Mouse (Mus musculus): Measurements from ENCODE around the gene Acvr2a.

Gene Acvr2a

GRCm38 (mm10) chr2:48813371-48814222 lies at the start of gene Acvr2a:
TSS of gene Acvr2a (plus strand) at chr2:48814109.
- under 1% methylated on average over 102 of the region's 105 CpGs for WGBS

DNA sequence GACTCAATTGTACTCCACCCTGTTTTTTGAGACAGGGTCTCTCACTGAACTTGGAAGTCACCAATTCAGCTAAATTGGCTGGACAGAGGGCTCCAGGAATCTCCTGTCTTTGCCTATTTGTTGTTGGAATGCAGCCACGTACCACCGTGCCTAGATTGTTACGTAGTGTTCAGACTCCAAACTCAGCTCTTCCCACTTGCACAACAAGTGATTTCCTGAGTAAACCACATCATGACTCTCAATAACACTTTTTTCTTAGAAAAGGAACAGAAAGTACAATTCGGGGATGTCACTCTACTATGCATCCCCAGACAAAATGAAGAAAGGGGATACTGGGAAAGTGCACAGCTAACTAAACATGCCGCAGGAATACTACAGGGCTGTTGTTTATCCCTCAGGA lies 47.4 kb upstream of the Acvr2a start:
- 72% methylated on average over 5 of the region's 5 CpGs for WGBS

DNA sequence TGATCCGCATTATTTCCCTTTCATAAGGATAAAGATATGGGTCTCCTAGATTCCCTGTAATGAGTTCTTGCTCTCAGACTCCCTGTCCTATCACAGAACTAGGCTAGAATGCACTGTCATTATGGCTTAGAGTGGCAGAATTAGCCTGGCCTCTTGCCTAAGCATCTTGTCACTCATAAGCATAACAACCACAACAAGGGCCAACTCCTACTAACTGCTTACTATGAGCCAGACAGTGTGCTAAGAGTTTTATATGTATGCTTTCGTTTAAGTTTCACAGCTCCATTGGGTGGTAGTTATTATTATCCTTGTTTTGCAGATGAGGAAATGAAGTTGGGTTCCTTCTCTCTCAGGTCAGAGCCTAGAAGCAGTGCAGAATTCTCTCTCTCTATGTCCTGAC lies 46.1 kb upstream of the Acvr2a start:
- WGBS, result 46% methylated on average over 2 of the region's 2 CpGs

DNA sequence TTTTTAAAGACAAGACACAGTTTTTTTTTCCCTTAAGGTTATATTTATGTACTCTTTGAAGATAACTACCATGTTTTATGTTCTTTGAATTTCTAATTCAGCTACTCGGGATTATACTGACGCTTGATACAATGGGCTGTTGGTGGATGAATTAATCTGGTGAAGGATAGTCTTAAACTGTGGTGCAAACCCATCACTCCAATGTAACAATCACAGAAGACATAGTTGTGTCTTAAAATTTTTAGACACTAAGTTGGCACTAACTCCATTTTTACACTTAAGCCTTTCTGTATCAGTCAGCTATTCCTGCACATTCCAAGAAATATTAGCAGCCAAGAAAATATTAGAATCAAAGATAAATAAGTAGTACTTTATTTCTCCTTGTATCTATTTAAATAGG lies 45.7 kb upstream of the Acvr2a start:
- 64% methylated on average over 2 of the region's 2 CpGs for WGBS

- WGBS, result 71% methylated on average over 7 of the region's 7 CpGs
These were observed 43.8 kb upstream of the Acvr2a start for GRCm38 (mm10) chr2:48770100-48770499.

DNA sequence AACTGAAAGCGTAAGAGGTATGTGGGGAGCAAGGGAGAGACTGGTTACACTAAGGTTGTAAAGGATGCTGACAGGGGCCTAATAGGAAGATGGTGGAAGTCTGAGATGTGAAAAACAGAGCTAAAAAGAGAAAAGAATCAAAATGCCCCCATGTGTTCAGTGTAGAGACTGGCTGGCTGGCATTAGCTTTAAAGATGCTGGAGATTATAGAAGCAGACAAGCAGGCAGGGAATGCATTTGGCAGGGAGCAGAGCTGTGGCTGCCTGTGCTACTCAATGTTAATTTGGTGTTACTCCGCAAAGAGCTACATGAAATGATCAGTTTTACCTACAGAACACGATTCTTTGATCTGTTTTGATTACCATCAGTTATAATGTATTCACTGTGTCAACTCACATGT lies 43.3 kb upstream of the Acvr2a start:
- 70% methylated on average over 3 of the region's 3 CpGs for WGBS

DNA sequence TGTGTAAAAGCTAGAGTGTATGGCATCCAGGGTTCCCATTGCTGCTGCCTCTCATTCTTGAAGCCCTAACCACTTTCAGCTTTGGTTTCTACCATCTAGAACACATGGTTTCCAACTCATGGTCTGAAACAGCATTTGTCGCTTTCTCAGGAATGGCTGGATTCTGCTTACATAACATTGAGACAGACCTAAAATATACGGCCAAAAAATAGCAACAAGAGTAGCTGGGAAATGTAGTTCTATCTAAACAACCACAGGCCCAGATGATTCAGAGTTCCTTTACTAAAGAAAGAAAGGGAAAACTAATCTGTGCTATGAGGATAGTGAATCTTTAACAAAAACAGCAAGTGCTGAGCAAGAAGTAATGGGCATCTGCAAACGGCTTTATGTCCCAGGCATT lies 38.6 kb upstream of the Acvr2a start:
- 56% methylated on average over 3 of the region's 3 CpGs for WGBS

- 66% methylated on average over 3 of the region's 3 CpGs for WGBS
These were observed 25.0 kb upstream of the Acvr2a start for GRCm38 (mm10) chr2:48788901-48789300.

DNA sequence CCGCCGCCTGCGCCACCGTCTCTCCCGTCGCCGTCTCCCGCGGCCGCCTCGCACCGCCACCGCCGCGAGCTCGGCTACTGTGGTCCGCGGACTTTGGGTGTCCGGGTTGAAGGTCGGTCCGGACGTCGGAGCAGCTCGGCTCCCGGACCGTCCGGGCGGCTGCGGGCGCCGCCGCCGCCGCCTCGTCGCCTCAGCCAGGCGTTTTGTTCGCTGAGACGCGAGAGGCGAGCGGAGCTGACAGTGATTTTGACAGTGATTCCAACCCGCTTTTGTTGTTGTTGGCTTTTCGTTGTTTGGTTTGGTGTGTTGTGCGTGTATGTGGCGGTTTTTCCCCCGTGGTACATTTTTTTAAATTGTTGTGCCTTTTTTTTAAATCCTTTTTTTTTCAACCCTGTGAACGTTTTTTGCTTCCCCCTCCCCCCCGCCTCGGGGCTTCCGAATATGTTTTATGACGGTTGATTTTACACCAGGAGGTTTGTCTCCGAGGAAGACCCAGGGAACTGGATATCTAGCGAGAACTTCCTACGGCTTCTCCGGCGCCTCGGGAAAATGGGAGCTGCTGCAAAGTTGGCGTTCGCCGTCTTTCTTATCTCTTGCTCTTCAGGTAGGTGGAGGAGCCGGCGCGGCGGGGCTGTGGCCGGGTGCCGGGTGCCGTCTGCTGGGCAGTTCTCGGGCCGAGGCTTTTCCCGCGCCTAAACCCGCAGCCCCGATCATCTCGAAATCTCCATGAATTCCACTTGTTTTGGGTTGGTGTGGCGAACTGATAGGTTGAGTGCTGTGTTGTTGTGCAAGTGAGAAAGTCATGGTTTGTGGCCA lies 522 bp downstream of the Acvr2a start:
- WGBS, result under 1% methylated on average over 73 of the region's 76 CpGs

DNA sequence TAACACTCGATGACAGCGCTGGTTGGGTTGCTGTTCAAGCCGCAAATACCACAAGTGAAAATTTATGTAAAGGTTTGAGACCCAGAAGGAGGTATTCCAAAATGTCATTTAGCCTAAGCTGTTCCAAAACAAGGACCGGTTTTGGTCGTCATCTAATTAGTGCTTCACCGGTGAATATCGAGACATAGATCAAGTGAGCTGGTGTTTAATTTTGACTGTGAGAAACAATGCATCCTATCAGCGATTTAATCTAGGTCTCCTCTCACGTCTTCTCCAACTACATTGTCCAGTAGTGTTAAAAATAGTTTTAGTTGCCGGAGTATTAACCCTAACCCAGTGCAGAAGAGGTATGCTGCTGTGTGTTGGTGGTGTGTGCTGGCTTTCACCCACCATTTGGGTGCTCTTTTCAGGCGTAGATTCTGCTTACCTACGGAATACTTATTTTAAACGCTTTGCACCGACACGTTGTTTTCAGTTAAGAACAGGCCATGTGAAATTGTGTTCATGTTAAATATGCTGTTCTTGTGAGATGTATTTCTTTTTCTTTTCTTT lies 1.2 kb downstream of the Acvr2a start:
- 2% methylated on average over 15 of the region's 15 CpGs for WGBS

DNA sequence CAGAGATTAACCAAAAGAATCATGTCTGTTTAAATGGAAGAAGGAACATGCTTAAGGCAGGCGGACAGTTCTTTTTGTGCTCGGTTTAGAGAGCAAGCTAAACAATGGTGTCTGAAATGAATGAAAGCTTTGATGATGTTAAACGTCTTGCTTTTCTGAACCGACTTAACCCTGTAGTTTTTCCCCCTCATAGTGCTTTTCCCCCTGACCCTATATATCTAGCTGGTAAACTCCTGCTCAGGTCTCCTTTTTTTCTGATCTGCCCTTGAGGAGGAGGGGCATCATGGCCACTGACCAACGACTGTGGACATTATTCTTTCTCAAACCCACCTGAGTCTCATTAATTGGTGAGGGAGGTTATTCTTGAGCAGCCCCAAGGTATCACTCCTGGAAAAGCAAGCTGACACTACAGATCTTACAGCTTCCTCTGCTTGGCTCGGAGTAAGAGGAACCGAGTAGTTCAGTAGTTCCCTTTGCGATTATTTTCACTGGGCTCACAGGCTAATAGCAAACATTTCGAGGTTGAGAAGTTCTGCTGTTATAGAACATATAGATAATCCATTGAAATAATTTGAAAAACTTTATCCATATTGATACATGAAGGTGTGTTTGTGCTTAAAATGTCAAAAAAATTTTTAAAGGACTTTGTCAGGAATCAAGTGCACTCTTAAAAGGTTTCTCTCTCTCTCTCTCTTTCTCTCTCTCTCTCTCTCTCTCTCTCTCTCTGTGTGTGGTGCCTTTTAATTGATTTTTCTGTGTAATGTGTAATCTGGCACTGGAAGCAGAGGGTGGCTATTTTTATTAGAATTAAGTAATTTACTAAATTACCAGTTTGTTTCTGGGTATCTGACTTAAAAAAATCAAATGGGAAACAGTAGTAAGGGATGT lies 2.5 kb downstream of the Acvr2a start:
- 11% methylated on average over 9 of the region's 9 CpGs for WGBS

- 95% methylated on average over 2 of the region's 2 CpGs for WGBS
These were observed 12.0 kb downstream of the Acvr2a start for GRCm38 (mm10) chr2:48825878-48826277.

- WGBS, result 76% methylated on average over 2 of the region's 2 CpGs
These were observed 16.6 kb downstream of the Acvr2a start for GRCm38 (mm10) chr2:48830492-48830891.

DNA sequence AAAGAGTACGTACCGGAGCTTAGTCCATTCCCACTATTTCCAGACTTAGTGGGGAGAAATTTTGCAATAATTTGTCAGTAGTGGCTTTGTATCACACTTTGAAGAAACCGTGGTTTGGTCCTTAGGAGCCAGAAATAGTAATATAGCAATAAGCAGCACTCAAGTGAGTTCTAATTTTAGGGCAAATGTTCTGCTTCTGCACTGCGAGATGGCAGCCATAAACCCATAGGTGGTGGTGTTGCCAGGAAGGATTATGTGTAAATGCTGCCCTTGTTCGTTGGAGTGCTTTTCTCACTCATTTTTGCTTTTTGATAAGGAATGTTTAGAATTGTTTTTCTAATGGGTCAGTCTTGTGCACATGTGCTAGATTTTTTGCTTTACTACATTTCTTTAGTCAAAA lies 18.4 kb downstream of the Acvr2a start:
- 52% methylated on average over 5 of the region's 5 CpGs for WGBS

DNA sequence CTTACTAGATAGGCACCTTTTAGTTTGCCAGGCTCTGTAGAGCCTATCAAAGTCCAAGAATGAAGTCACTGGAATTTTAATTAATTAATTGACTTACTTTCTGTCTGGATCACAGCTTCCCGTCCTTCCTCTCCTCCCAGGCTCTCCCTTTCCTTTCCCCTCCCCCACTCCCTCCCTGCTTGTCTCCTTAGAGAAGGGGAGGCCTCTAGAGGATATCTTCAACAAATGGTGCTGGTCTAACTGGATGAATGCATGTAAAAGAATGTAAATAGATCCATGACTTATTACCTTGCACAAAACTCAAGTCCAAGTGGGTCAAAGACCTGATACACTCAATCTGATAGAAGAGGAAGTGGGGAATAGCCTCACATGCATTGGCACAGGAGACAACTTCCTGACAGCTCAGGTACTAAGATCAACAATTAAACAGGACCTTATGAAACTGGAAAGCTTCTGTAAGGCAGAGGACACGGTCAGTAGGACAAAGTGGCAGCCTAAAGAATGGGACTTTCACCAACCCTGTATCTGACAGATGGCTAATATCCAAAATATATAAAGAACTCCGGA lies 20.1 kb downstream of the Acvr2a start:
- WGBS, result 62% methylated on average over 3 of the region's 3 CpGs

DNA sequence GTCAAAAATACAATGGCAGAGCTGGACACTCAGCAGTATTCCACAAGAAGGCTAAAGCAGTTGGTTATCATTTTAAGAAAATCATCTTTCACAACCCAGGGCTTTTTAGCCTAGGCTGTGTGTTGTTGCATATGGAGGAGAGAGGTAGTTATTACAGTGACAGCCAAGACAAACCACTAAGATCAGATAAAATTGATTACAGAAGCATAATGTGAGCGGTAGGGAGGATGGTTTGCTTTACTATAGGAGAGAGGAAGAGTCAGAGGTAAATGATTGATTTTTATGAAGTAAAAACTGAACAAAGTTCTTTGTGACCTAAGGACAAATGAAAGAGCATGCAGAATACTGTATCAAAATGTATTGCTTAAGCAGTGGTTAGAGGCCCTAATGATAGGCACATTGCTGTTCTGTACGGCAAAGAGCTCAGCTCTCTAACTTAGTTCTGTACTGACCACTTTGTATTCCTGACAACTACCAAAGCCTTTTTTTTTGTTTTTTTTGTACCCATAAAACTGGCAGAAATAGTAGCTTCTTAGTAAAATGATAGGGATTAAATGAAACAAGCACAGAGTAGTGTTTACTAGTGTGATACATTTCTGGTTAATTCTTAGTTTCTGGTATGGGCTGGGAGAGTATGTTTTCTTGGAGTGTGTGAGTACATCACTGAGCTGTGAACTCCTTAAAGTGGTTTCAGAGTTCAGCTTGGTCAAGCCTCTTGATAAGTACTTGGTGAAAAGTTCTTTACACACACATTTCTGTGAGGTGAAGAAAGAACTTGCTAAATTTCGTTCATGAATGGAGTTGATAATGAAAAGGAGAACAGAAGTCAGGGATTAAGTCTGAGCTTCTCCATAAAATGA lies 27.9 kb downstream of the Acvr2a start:
- WGBS, result 80% methylated on average over 3 of the region's 3 CpGs

DNA sequence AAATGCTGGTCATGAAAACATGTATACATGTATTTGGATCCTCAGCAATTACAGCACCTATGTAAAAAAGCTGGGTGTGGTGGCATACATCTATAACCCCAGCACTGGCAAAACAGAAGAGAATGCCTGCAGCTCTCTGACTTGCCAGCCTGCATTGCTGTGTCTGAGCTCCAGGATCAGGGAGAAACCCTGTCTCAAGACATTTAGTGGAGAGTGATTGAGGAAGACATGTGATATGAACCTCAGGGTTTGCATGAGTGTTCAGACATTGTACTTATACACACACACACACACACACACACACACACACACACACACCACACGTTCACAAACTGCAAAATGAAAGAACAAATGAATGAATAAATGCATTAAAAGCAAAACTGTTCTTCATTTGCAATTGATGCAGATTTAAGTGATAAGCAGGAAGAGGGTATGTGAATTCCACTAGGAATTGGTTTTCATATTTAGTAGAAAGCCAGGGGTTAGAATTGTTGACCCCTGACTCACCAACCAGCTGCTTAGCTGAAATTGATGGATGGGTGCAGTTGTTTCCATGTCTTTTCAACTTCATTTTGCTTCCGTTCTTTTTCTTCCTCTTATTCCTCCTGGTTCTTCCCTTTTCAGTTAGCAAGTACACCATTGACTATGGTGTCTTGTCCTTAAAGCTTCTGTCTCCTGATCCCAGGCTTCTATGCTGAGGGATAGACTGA lies 32.9 kb downstream of the Acvr2a start:
- WGBS, result 68% methylated on average over 2 of the region's 2 CpGs

- 94% methylated on average over 6 of the region's 6 CpGs for WGBS
These were observed 51.7 kb downstream of the Acvr2a start for GRCm38 (mm10) chr2:48865596-48865995.

DNA sequence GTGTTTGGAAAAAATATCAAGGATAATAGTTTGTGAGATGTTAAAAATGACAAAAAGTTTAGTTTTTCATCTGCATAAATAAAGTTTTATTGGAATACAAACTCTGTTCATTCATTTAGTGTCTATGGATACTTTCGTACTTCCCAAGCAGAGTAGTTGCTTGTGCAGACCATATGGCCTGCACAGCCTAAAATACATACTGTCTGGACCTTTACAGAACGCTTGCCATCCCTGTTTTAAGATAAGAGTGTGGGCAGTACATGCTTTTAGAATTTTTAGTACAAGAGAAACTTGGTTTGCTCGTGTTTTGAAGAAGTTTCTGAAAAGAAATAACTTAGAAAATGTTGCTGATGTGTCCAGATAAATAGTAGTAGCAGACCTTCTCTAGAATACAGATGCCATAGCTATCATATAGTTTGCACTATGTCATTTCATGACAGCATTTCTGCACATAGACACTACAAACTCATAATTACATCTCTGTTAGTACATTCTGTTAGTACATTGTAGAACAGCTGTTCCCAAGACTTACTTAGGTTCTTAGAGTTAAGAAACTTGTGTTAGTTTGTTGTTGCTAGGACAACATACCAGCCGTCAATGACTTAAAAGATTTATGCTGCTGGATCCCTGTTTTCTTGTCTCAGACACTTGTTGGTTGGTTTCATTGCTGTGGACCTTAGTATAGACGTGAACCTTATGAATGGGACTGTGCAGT lies 54.4 kb downstream of the Acvr2a start:
- 56% methylated on average over 5 of the region's 5 CpGs for whole genome bisulfite sequencing
